Mouse (Mus musculus) heart, embryonic 13.5 days (tissue): ENCODE results near the gene Inpp5f. TPM values are rescaled to one million over a fixed set of nuclear protein-coding genes. Genes with fewer than 3 reads are reported as not detected.

Source experiments
- ATAC-seq: fragments of 200-750 bp; cut with Nextera tagmentation; 2 replicates; pipeline ENCODE4 v1.8.0; 2017; ENCODE audit warnings: moderate TSS enrichment; ENCODE audit not compliant: insufficient number of reproducible peaks, low FRiP score, low TSS enrichment; ENCODE audit errors: extremely low read depth
- H3K27ac ChIP-seq: fragments of 300-500 bp; sonication (generic); replicated peaks from 2 replicates; pipeline ENCODE4 v1.5.1; 2015; ENCODE audit warnings: moderate library complexity, mild to moderate bottlenecking, inconsistent platforms
- H3K27me3 ChIP-seq: fragments of 300-500 bp; sonication (generic); replicated peaks from 2 replicates; pipeline ENCODE4 v1.6.1; 2015; ENCODE audit warnings: mild to moderate bottlenecking, inconsistent platforms
- H3K36me3 ChIP-seq: fragments of 300-500 bp; sonication (generic); 2 replicates; pipeline ENCODE4 v1.6.1; 2015; ENCODE audit warnings: mild to moderate bottlenecking, inconsistent platforms
- H3K4me1 ChIP-seq: fragments of 300-500 bp; sonication (generic); 2 replicates; pipeline ENCODE4 v1.6.1; 2015; ENCODE audit warnings: inconsistent platforms
- H3K4me2 ChIP-seq: fragments of 300-500 bp; sonication (generic); 2 replicates; pipeline ENCODE4 v1.6.1; 2015; ENCODE audit warnings: inconsistent platforms, mild to moderate bottlenecking, moderate library complexity
- H3K4me3 ChIP-seq: fragments of 300-500 bp; sonication (generic); 2 replicates; pipeline ENCODE4 v1.5.1; 2015; ENCODE audit warnings: moderate library complexity, mild to moderate bottlenecking, inconsistent platforms
- H3K9ac ChIP-seq: fragments of 300-500 bp; sonication (generic); 2 replicates; pipeline ENCODE4 v1.6.1; 2015; ENCODE audit warnings: inconsistent platforms, mild to moderate bottlenecking, moderate library complexity
- H3K9me3 ChIP-seq: fragments of 300-500 bp; sonication (generic); 2 replicates; pipeline ENCODE4 v1.6.1; 2016; ENCODE audit warnings: inconsistent platforms
- WGBS: fragments of 180-500 bp; shearing (Covaris S2); methylation state at CpG from one replicate; pipeline ENCODE4 v1.1.7; 2015; ENCODE audit warnings: mixed read lengths; 5-methylcytosine and 5-hydroxymethylcytosine counted together
- polyA plus RNA-seq: library from polyadenylated mRNA; unstranded; fragments of >200 nt; fragmentation: Nextera tagmentation; extraction: Ambion mirVana; gene quantifications from 2 replicates; pipeline ENCODE4 v1.2.1, GENCODE M21; 2015

Inpp5f gene
- polyA plus RNA-seq, 1 experiment from 2014 or later: 11.7 TPM

GRCm38 (mm10) chr7:128705735-128706134 lies 94.6 kb downstream of the Inpp5f start:
- peak; percentile 46; the same call in 1 of the 2 replicates for ATAC-seq
- 24% methylated on average over 4 of the region's 4 CpGs for whole genome bisulfite sequencing

DNA sequence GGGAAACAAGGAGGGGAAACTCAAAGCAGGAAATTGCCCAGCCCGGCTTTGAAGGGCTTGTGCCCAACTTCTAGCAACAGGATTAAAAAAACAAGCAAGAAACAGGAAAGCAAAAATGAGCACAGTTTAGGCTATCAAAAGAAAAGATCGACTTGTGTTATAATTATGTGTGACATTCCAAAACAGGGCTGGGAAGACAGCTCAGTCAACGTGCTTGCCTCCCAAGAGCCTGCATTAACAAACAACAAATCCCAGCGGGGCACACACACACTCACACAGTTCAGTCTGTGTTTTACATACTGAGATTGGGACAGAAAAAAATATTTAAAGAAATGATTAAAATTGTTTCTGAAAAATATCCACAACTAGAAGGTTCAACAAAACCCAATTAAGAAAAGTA lies 106.9 kb downstream of the Inpp5f start:
- Histone ChIP-seq H3K36me3 (peaks cover 94% of the 10 kb centered on the region), H3K27ac (no peak overlapping the region), H3K9ac (no peak overlapping the region), H3K4me2 (no peak overlapping the region), H3K4me1 (no peaks in the 10 kb centered on the region), H3K27me3 (no peaks in the 10 kb centered on the region), H3K9me3 (no peaks in the 10 kb centered on the region), H3K4me3 (no peak overlapping the region)
- ATAC-seq: no peak
- WGBS: 55% methylated on average over 4 of the region's 4 CpGs

More at GRCm38 (mm10) chr7:128705735-128706134, 94.6 kb downstream of the Inpp5f start:
- no peak overlapping the region for H3K9ac ChIP-seq
- no peaks in the 10 kb centered on the region for H3K27me3 ChIP-seq
- H3K4me3 ChIP-seq: no peak overlapping the region
- H3K9me3 ChIP-seq: no peaks in the 10 kb centered on the region
- peaks cover 96% of the 10 kb centered on the region for H3K36me3 ChIP-seq
- H3K4me2 ChIP-seq: no peak overlapping the region
- no peaks in the 10 kb centered on the region for H3K4me1 ChIP-seq
- H3K27ac ChIP-seq: no peak overlapping the region

- Histone ChIP-seq H3K27me3 (no peaks in the 10 kb centered on the region), H3K9ac (0 out of 2 replicates have a peak overlapping the region, but pooled peaks have one; percentile 37), H3K9me3 (no peaks in the 10 kb centered on the region), H3K27ac (peak overlapping the region; percentile 67), H3K36me3 (peaks cover 40% of the 10 kb centered on the region), H3K4me2 (no peak overlapping the region), H3K4me3 (no peak overlapping the region), H3K4me1 (peaks cover 18% of the 10 kb centered on the region)
- 29% methylated on average over 4 of the region's 4 CpGs for WGBS
- no peak; the same call in 1 of the 2 replicates for ATAC-seq
These were observed 113.6 kb downstream of the Inpp5f start for GRCm38 (mm10) chr7:128724761-128725160.

GRCm38 (mm10) chr7:128725189-128725588 lies 114.1 kb downstream of the Inpp5f start:
- H3K4me1 ChIP-seq: peaks cover 18% of the 10 kb centered on the region
- WGBS: 83% methylated on average over 9 of the region's 9 CpGs
- peak overlapping the region; percentile 37; the same call in 1 of the 2 replicates for H3K9ac ChIP-seq
- ATAC-seq: no peak
- H3K4me3 ChIP-seq: no peak overlapping the region
- H3K4me2 ChIP-seq: no peak overlapping the region
- H3K27me3 ChIP-seq: no peaks in the 10 kb centered on the region
- H3K27ac ChIP-seq: peak overlapping the region; percentile 67
- H3K9me3 ChIP-seq: no peaks in the 10 kb centered on the region
- peaks cover 37% of the 10 kb centered on the region for H3K36me3 ChIP-seq

- no peak overlapping the region for H3K4me2 ChIP-seq
- ATAC-seq: no peak
These were observed 115.9 kb downstream of the Inpp5f start for GRCm38 (mm10) chr7:128726999-128727398.

DNA sequence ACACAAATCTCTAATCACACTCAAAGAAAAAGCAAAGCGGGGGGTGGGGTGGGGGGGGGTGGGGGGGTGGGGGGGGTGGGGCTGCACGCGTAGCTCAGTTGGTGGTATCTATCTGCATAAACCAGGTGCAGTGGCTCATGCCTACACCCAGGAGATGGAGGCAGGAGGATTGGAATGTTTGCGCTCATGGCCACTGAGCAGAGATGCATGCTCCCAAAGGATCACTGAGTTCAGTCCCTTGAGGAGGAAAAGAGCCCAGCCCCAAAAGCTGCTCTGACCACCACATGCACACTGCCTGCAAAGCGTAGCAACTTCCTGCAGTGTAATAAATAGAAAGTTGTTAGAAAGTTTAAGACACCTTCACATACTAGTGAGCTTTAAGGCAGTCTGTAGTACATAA lies 116.6 kb downstream of the Inpp5f start:
- 53% methylated on average over 5 of the region's 5 CpGs for WGBS
- no peaks in the 10 kb centered on the region for H3K9me3 ChIP-seq
- no peak overlapping the region for H3K4me3 ChIP-seq
- ATAC-seq: no peak
- peaks cover 32% of the 10 kb centered on the region for H3K4me1 ChIP-seq
- peaks cover 13% of the 10 kb centered on the region for H3K36me3 ChIP-seq
- no peak overlapping the region for H3K4me2 ChIP-seq
- H3K27me3 ChIP-seq: no peaks in the 10 kb centered on the region
- H3K9ac ChIP-seq: no peak overlapping the region
- H3K27ac ChIP-seq: no peak overlapping the region

More at GRCm38 (mm10) chr7:128726999-128727398, 115.9 kb downstream of the Inpp5f start:
- Histone ChIP-seq H3K36me3 (peaks cover 20% of the 10 kb centered on the region), H3K9me3 (no peaks in the 10 kb centered on the region), H3K4me3 (no peak overlapping the region), H3K9ac (no peak overlapping the region), H3K4me1 (peaks cover 26% of the 10 kb centered on the region), H3K27me3 (no peaks in the 10 kb centered on the region), H3K27ac (no peak overlapping the region)
- WGBS: 78% methylated on average over 10 of the region's 10 CpGs

- H3K4me2 ChIP-seq: no peak overlapping the region
- H3K4me3 ChIP-seq: no peak overlapping the region
- no peak overlapping the region for H3K9ac ChIP-seq
- peaks cover 35% of the 10 kb centered on the region for H3K4me1 ChIP-seq
- H3K27ac ChIP-seq: no peak overlapping the region
- no peak for ATAC-seq
- H3K9me3 ChIP-seq: no peaks in the 10 kb centered on the region
- WGBS: 79% methylated on average over 10 of the region's 10 CpGs
- H3K27me3 ChIP-seq: no peaks in the 10 kb centered on the region
- peaks cover 5% of the 10 kb centered on the region for H3K36me3 ChIP-seq
These were observed 117.6 kb downstream of the Inpp5f start for GRCm38 (mm10) chr7:128728738-128729137.

- Histone ChIP-seq H3K9me3 (peaks cover 4% of the 10 kb centered on the region; the same call in 1 of the 2 replicates), H3K27ac (no peak overlapping the region), H3K4me2 (no peak overlapping the region), H3K27me3 (no peaks in the 10 kb centered on the region), H3K4me1 (peaks cover 37% of the 10 kb centered on the region), H3K36me3 (peaks cover 6% of the 10 kb centered on the region; the same call in 1 of the 2 replicates), H3K9ac (no peak overlapping the region), H3K4me3 (no peak overlapping the region)
- WGBS: 38% methylated on average over 2 of the region's 2 CpGs
- no peak for ATAC-seq
These were observed 120.5 kb downstream of the Inpp5f start for GRCm38 (mm10) chr7:128731585-128731984.

DNA sequence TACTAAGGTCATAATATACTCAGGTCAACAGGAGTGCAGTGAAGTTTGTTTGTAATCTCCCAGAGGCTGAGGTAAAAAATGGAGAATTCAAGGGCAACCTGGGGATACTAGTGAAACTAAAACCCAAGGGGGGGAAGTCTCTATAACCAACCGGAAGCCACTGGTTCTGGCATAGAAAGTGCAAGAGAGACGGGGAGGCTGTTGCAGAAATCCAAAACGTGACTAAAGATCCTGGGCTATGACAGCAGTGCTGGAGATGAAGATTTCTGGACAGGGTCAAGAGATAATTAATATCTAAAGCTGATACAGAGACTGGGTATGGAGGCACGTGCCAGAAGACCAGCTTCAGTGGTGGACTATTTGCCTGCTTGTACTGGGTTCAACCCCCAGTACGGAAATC lies 126.9 kb downstream of the Inpp5f start:
- Histone ChIP-seq H3K4me2 (peak overlapping the region; percentile 94), H3K4me3 (peak overlapping the region; percentile 95), H3K9ac (no peak overlapping the region), H3K27ac (no peak overlapping the region), H3K36me3 (peaks cover 6% of the 10 kb centered on the region; the same call in 1 of the 2 replicates), H3K9me3 (peaks cover 4% of the 10 kb centered on the region; the same call in 1 of the 2 replicates), H3K4me1 (peaks cover 42% of the 10 kb centered on the region), H3K27me3 (no peaks in the 10 kb centered on the region; the same call in 1 of the 2 replicates)
- 49% methylated on average over 5 of the region's 5 CpGs for WGBS
- no peak for ATAC-seq

DNA sequence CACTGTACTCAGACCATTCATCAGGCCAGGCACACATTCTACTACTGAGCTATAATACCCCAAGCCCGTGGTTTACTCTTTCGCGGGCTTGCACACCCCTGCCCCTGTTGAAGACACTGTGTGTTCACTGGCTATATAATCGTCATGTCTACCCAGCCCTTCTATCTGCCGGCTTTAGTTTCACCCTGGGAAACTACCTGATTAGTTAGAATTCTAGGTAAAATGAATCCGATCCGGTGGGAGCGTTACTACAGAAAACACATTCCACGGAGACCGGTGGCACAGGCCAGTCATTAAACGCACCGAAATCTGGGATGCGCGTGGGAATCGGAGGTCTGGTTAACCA lies 128.0 kb downstream of the Inpp5f start:
- Histone ChIP-seq H3K4me3 (peak overlapping the region; percentile 95), H3K27me3 (no peaks in the 10 kb centered on the region; the same call in 1 of the 2 replicates), H3K9me3 (peaks cover 4% of the 10 kb centered on the region; the same call in 1 of the 2 replicates), H3K27ac (no peak overlapping the region), H3K4me2 (peak overlapping the region; percentile 94), H3K36me3 (peaks cover 6% of the 10 kb centered on the region; the same call in 1 of the 2 replicates), H3K4me1 (peaks cover 40% of the 10 kb centered on the region), H3K9ac (peak overlapping the region; percentile 97)
- under 1% methylated on average over 15 of the region's 15 CpGs for WGBS
- ATAC-seq: no peak

DNA sequence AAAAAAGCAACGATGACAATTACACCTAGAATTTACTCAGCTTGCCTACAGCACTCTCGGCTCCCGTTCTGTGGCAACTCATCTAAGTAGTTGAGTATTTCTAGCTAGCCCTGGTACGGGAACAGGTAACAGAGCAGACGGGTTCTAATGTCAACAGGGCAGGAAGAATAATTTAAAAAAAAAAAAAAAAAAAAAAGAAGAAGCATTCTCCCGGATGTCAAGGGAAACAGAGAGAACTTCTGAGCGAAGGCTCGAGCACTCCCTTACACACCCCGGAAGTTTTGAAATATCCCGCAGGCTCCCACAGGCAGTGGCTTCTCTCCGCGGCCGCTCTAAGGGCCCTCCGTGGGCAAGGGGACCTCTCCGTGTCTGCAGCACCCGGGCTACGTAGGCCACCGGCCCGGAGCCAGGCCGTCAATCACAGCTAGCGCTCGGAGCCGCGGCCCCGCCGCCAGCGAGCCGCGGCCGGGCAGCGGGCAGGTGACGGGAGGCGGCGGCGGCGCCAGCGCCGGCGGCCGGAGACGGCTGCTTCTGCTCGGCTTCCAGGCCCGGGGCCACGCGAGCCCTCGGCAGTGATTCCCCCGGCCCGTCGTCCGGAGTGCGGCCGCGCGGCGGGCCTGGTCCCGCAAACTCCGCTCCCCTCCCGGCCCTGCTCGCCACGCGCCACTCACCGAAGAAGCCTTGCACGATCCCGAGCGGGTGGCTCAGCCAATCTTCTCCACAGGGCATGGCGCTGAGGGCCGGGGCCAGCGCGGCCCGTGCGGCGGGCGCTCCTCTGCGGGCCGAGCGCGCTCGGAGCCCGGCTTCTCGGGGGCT lies 128.5 kb downstream of the Inpp5f start:
- Histone ChIP-seq H3K4me2 (peak overlapping the region; percentile 94), H3K36me3 (peaks cover 1% of the 10 kb centered on the region; the same call in 1 of the 2 replicates), H3K4me1 (peaks cover 37% of the 10 kb centered on the region), H3K9me3 (peaks cover 2% of the 10 kb centered on the region; the same call in 1 of the 2 replicates), H3K9ac (peak overlapping the region; percentile 97), H3K27ac (peak overlapping the region; percentile 84), H3K27me3 (no peaks in the 10 kb centered on the region; the same call in 1 of the 2 replicates), H3K4me3 (peak overlapping the region; percentile 95)
- under 1% methylated on average over 70 of the region's 80 CpGs for WGBS
- ATAC-seq: peak; percentile 60
